Mouse (Mus musculus): ENCODE results near the gene Sh2b3. TPM values are rescaled to one million over a fixed set of nuclear protein-coding genes. Genes with fewer than 3 reads are reported as not detected.
A peak's percentile ranks its signal among the peaks of the same experiment; 100 is the strongest.

The Sh2b3 gene
- total RNA-seq, 1 experiment from 2014 or later: 81.7 TPM

DNA sequence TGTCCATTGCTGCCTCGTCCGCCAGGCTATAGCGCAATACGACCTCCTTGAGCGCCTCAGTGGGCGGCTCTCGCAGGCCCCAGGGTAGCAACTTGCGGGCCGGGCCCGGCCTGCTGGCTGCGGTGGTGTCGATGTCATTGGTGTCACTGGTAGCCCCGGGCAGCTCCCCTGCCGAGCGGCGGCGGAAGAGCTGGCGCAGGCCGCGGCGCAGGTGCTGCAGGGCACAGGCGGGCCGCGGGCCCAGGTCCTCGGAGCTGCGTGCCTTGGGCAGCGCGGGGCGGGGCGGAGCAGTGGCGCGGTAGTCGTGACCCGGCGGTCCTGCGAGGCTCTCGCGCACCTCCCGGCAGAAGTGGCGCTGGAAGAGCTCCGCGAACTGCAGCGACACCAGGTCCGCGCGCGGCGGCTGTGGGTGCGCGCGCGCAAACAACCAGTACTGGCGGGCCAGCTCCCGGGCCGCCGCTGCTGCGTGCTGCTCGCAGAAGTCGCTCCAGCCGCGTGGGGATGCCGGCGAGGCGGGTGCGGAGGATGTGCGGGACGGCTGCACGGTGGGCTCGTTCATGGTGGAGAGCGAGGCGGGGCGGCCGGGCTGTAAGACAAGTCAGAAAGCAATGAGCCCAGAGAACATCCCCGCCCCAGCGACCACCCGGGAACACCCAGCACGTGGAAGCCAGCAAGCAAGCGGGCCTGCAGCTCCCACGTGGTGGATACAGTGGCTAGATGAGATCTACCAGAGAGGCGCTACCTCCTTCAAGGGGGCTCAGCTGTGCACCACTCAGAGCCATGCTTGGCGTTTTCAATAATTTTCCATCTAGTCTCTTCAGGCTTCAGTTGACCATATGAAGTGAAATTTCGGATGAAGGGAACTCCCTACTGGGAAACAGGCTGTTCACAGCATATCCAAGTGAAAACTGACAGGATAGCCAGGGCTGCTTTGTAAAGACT lies 8.7 kb downstream of the Sh2b3 start:
- ATAC-seq (ENCODE audit: extremely low read depth, insufficient number of reproducible peaks, low FRiP score, poor library complexity, severe bottlenecking): no peak

- no peak for ATAC-seq (ENCODE audit: extremely low read depth, insufficient number of reproducible peaks, low FRiP score, poor library complexity, severe bottlenecking)
These were observed 9.6 kb downstream of the Sh2b3 start for GRCm38 (mm10) chr5:121827876-121828275.

GRCm38 (mm10) chr5:121825606-121826005 lies 11.8 kb downstream of the Sh2b3 start:
- ATAC-seq (ENCODE audit: extremely low read depth, insufficient number of reproducible peaks, low FRiP score, poor library complexity, severe bottlenecking): no peak

GRCm38 (mm10) chr5:121824121-121824520 lies 13.3 kb downstream of the Sh2b3 start:
- ATAC-seq (ENCODE audit: extremely low read depth, insufficient number of reproducible peaks, low FRiP score, poor library complexity, severe bottlenecking): peak; percentile 30; the same call in 1 of the 2 replicates

DNA sequence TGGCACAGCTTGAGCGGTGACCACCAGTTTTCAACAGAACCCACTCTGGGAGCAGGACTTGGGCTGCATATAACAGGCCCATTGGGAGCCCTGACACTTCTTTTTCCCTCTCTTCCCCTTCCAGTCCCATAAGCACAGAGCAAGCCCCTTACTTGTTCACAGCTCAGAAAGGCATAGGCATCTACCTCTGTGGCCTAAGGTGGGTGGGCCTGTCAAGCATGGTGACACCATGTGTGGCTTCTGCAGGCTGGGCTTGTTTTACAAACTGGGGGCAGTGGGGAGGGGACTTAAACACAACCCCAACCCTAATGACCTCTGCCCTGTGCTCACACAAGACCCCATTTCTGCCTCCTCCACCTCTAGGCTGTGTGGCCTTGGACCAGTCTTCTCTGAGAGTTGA lies 13.8 kb downstream of the Sh2b3 start:
- ATAC-seq (ENCODE audit: extremely low read depth, insufficient number of reproducible peaks, low FRiP score, poor library complexity, severe bottlenecking): no peak

- no peak for ATAC-seq (ENCODE audit: extremely low read depth, insufficient number of reproducible peaks, low FRiP score, poor library complexity, severe bottlenecking)
These were observed 14.5 kb downstream of the Sh2b3 start for GRCm38 (mm10) chr5:121822786-121823505.

- ATAC-seq (ENCODE audit: extremely low read depth, insufficient number of reproducible peaks, low FRiP score, poor library complexity, severe bottlenecking): no peak
These were observed 15.9 kb downstream of the Sh2b3 start for GRCm38 (mm10) chr5:121821552-121821951.

DNA sequence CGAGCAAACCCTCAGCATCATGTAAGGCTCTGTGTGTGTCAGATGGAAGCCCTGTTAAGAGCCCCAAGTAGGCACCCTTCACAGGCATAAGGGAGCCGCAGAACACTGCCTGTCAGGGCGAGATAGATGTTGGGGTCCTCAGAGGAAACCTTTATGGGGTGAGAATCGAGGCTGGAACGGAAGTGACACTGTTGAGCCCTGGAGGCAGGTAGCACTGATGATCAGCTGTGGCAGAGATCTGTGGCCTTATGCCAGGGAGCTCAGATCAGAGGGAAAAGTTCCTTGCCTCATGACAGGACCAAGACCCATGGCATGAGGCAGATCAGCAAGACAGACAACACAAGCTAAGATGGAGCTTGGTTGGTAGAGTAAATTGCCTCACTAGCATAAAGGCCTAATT lies 16.3 kb downstream of the Sh2b3 start:
- ATAC-seq (ENCODE audit: extremely low read depth, insufficient number of reproducible peaks, low FRiP score, poor library complexity, severe bottlenecking): no peak

- no peak for ATAC-seq (ENCODE audit: extremely low read depth, insufficient number of reproducible peaks, low FRiP score, poor library complexity, severe bottlenecking)
These were observed 16.8 kb downstream of the Sh2b3 start for GRCm38 (mm10) chr5:121820657-121821056.

GRCm38 (mm10) chr5:121820161-121820560 lies 17.3 kb downstream of the Sh2b3 start:
- no peak for ATAC-seq (ENCODE audit: extremely low read depth, insufficient number of reproducible peaks, low FRiP score, poor library complexity, severe bottlenecking)

DNA sequence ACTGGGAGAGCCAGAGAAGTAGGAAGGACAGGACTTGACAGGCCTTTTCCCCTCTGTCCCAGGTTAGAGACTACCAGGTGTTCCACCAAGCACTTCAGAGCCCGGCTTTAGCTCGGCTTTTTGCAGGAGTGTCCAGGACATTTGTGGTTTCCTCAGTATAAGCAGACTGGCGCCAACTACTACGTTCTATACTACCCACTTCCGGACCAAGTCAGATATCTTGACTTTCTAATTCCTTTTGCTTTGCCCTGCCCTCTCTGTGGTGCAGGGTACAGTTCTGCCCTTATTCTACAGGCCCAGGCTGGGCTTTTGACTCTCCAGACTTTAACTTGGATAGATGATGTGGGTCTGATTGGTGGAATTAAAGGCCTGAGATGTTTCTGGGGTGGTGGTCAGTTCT lies 17.9 kb downstream of the Sh2b3 start:
- no peak for ATAC-seq (ENCODE audit: extremely low read depth, insufficient number of reproducible peaks, low FRiP score, poor library complexity, severe bottlenecking)

GRCm38 (mm10) chr5:121818862-121819261 lies 18.6 kb downstream of the Sh2b3 start:
- ATAC-seq (ENCODE audit: extremely low read depth, insufficient number of reproducible peaks, low FRiP score, poor library complexity, severe bottlenecking): no peak

- ATAC-seq (ENCODE audit: extremely low read depth, insufficient number of reproducible peaks, low FRiP score, poor library complexity, severe bottlenecking): no peak
These were observed 19.0 kb downstream of the Sh2b3 start for GRCm38 (mm10) chr5:121818401-121818800.

GRCm38 (mm10) chr5:121817551-121817950 lies 19.9 kb downstream of the Sh2b3 start:
- ATAC-seq (ENCODE audit: extremely low read depth, insufficient number of reproducible peaks, low FRiP score, poor library complexity, severe bottlenecking): no peak

GRCm38 (mm10) chr5:121816611-121817010 lies 20.8 kb downstream of the Sh2b3 start:
- ATAC-seq (ENCODE audit: extremely low read depth, insufficient number of reproducible peaks, low FRiP score, poor library complexity, severe bottlenecking): no peak

DNA sequence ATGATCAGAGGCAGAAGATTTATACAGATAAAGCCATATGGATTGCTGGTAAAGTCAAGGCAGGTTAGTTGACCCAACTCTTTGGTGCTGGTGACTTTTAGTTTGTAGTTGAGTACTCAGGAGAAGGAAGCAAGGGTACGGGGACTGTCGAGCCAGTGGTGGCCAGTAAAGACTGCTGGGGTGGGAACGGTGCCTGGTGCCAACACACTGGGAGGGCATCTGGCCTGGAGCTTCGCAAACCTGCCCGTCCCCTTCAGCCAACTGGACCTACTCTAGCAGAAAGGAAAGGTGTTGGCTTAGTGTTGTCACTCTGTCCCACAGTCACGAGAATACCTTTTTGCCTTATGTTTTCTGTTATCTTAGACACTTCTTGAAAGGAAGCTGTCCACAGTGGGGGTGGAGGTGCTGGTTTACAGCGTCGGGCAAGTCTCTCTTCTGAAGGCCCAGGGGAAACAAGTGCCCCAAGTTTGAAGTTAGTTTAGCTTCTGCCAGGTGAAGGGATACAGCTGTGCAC lies 21.5 kb downstream of the Sh2b3 start:
- ATAC-seq (ENCODE audit: extremely low read depth, insufficient number of reproducible peaks, low FRiP score, poor library complexity, severe bottlenecking): no peak

DNA sequence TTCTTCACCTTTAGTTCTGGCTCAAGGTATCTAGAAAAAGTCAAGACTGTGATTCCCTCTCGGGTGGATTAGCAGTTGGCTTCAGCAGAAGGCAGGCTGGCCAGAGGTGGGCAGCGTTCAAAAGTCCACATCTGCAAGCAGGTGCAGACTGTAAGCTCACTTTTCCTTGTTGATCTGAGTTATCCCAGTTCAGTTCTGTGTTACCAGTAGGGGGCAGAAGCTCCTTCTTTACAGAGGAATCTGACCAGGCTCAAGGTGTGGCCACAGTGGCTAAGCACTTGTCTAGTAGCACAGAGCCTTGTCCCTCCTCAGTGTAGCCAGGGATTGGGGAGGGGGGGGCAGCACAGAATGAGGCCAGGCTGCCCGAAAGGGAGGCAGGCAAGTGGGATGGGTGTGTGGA lies 22.4 kb downstream of the Sh2b3 start:
- ATAC-seq (ENCODE audit: extremely low read depth, insufficient number of reproducible peaks, low FRiP score, poor library complexity, severe bottlenecking): peak; percentile 49

- ATAC-seq (ENCODE audit: extremely low read depth, insufficient number of reproducible peaks, low FRiP score, poor library complexity, severe bottlenecking): no peak
These were observed 23.7 kb downstream of the Sh2b3 start for GRCm38 (mm10) chr5:121813744-121814143.

DNA sequence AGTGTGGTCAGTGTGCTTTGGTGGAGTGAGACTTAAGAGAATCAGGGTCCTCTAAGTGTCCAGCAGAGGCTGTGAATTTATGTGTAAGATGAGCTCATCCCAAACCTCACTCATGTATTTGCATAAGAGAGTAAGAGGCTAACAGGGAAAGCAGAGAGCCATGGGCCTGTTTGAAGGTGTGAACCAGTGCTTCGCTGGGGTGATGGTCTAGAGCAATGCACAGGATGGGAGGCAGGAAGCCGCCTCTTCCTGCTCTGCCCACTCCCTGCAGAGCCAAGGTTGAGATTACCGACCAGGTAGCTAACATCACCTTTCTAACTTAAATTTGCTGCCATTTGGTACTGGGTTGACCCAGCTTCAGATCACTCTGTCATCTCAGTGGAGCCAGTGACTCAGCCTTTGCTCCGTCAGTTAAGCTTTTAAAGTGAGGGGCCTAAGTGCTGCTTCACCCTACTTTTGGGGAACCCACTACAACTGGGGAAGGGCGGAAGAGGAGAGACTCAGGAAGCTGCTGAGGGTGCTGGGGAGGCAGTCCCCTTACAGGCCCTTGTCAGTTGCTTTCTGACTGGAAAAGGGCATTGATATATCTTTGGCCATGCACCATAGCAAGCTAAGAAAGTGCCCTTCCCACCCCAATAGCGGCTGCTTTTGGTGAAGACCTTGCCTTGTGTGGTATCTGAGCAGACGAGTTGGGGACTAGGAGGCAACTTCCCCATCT lies 24.8 kb downstream of the Sh2b3 start:
- ATAC-seq (ENCODE audit: extremely low read depth, insufficient number of reproducible peaks, low FRiP score, poor library complexity, severe bottlenecking): no peak
